Mouse (Mus musculus): Measurements from ENCODE around the gene Akap1.

DNA sequence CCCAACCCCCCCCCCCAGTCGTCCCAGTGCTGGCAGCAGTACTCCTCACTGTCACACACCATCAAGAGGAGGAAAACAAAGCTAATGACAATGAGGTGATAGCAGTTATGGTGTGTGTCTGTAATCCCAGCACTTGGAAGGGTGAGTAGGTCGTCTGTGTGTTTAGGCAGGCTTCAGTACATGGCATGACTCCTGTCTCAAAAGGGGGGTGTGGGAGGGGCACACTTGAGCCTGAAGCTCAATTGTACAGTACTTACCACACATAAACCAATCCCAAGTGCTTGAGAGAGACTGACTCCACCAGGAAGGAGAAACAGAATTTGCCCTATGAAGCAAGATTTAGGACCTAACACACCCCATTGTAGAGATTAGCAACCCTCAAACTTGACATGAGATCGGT is 3.3 kb downstream of the Akap1 start:
- TF ChIP-seq POLR2A (IDR thresholded peaks at IDR 0.05; ENCODE audit: low read depth, low read length) (no peak), CTCF (IDR thresholded peaks at IDR 0.05; ENCODE audit: extremely low read depth, insufficient read depth, insufficient read length, insufficient replicate concordance) (no peak)
